Mouse (Mus musculus): ENCODE measurements around the gene Stab2. TPM values are rescaled to one million over a fixed set of nuclear protein-coding genes. Genes with fewer than 3 reads are reported as not detected.

Gene Stab2
- total RNA-seq, 2 experiments from 2014 or later, result 0.08 to 0.20 TPM

- DNase-seq (ENCODE audit: low spot score), result no peak
- intact Hi-C loops (cut with DNase I), result no loop called here
These were observed 212.9 kb downstream of the Stab2 start for GRCm38 (mm10) chr10:86794794-86795535.

GRCm38 (mm10) chr10:86794196-86794595 lies 213.6 kb downstream of the Stab2 start:
- no peak for DNase-seq (ENCODE audit: low spot score)
- intact Hi-C loops (cut with DNase I), result no loop called here

GRCm38 (mm10) chr10:86793509-86793951 lies 214.3 kb downstream of the Stab2 start:
- peak; percentile 52 for DNase-seq (ENCODE audit: low spot score)
- intact Hi-C loops (cut with DNase I), result no loop called here

- DNase-seq (ENCODE audit: low spot score), result no peak
- intact Hi-C loops (cut with DNase I), result no loop called here
These were observed 216.2 kb downstream of the Stab2 start for GRCm38 (mm10) chr10:86791507-86792184.

Other genes starting within 250 kb of the Stab2 start
- gene Gm49358, start 244.1 kb downstream of the Stab2 start, total RNA-seq (2021), result 10 to 100 TPM; 12.5 to 13.9 TPM
- gene Nt5dc3, start 229.0 kb downstream of the Stab2 start, total RNA-seq (2021), result 10 to 100 TPM; 30.2 to 36.5 TPM
- not detected for gene 1700113H08Rik, start 50.0 kb upstream of the Stab2 start, total RNA-seq (2021)